Mouse (Mus musculus): ENCODE measurements at regions not wholly inside any gene's neighbourhood (a gene's known extent, or its start where the extent isn't known, plus 50 kb on each side); places are given as distances from the start of the nearest gene placed in this dataset.

DNA sequence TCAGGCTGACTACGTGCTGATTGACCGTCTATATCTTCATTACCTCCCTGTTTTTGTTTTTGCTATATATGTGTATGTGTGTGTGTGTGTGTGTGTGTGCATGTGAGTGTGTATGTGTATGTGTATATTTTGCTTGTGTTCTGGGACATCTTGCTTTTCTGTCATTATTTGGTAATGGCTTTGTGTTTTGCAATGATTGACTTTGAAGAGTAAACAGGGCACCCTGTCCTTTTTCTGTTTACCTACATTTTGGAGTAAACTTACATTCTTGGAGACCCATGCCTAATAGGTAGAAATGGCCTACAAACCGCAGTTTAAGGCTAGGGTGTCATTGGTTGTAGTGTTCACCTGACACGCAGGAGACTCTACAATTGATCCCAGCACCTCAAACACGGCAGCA is 177.5 kb upstream of the Tmem72 start:
- TF ChIP-seq CTCF (IDR thresholded peaks at IDR 0.05; ENCODE audit: control insufficient read depth, insufficient read depth, insufficient read length), result no peak
- TF ChIP-seq MYOG (IDR thresholded peaks at IDR 0.05; ENCODE audit: control insufficient read depth, extremely low read depth, insufficient read length), result no peak
- TF ChIP-seq CEBPB (IDR thresholded peaks at IDR 0.05; ENCODE audit: low read depth), result no peak
- no peak for TF ChIP-seq MAX (IDR thresholded peaks at IDR 0.05)
- no peak for TF ChIP-seq MYOD1 (IDR thresholded peaks at IDR 0.05; ENCODE audit: control insufficient read depth, insufficient read length, low read depth)
